Mouse (Mus musculus) forebrain, embryonic 16.5 days (tissue): ENCODE data around the gene Prdm15. TPM values are rescaled to one million over a fixed set of nuclear protein-coding genes. Genes with fewer than 3 reads are reported as not detected.

Experiments used
- ATAC-seq: fragments of 200-750 bp; cut with Nextera tagmentation; 2 replicates; pipeline ENCODE4 v1.8.0; 2017; ENCODE audit warnings: mild to moderate bottlenecking, moderate library complexity
- H3K27ac ChIP-seq: fragments of 300-500 bp; sonication (generic); 2 replicates; pipeline ENCODE4 v1.5.1; 2014; ENCODE audit warnings: low read length, control low read depth
- H3K27me3 ChIP-seq: fragments of 300-500 bp; sonication (generic); replicated peaks from 2 replicates; pipeline ENCODE4 v1.6.1; 2014; ENCODE audit warnings: low read length; ENCODE audit not compliant: control insufficient read depth, insufficient read depth
- H3K36me3 ChIP-seq: fragments of 300-500 bp; sonication (generic); 2 replicates; pipeline ENCODE4 v1.6.1; 2014; ENCODE audit not compliant: control insufficient read depth, insufficient read depth
- H3K4me1 ChIP-seq: fragments of 300-500 bp; sonication (generic); replicated peaks from 2 replicates; pipeline ENCODE4 v1.6.1; 2014; ENCODE audit warnings: low read length; ENCODE audit not compliant: control insufficient read depth, insufficient read depth
- H3K4me2 ChIP-seq: fragments of 300-500 bp; sonication (generic); 2 replicates; pipeline ENCODE4 v1.6.1; 2014; ENCODE audit warnings: mild to moderate bottlenecking, low read length, control low read depth
- H3K4me3 ChIP-seq: fragments of 300-500 bp; sonication (generic); replicated peaks from 2 replicates; pipeline ENCODE4 v1.5.1; 2014; ENCODE audit warnings: mild to moderate bottlenecking, low read length, control low read depth
- H3K9ac ChIP-seq: fragments of 300-500 bp; sonication (generic); replicated peaks from 2 replicates; pipeline ENCODE4 v1.6.1; 2014; ENCODE audit warnings: low read depth, low read length, control low read depth
- H3K9me3 ChIP-seq: fragments of 300-500 bp; sonication (generic); 2 replicates; pipeline ENCODE4 v1.6.1; 2016; ENCODE audit warnings: low read length; ENCODE audit not compliant: control insufficient read depth
- WGBS: fragments of 180-500 bp; shearing (Covaris S2); extraction: QIAGEN DNeasy Blood & Tissue Kit; methylation state at CpG from one replicate; pipeline ENCODE4 v1.1.7; 2014; 5-methylcytosine and 5-hydroxymethylcytosine counted together
- polyA plus RNA-seq: library from polyadenylated mRNA; unstranded; fragments of >200 nt; fragmentation: Nextera tagmentation; extraction: Ambion mirVana; gene quantifications from 2 replicates; pipeline ENCODE4 v1.2.1, GENCODE M21; 2015

Gene Prdm15
- polyA plus RNA-seq, 1 experiment from 2014 or later = 18.7 TPM

GRCm38 (mm10) chr16:97832154-97832553, 19.5 kb downstream of the Prdm15 start:
- Histone ChIP-seq H3K27me3 (no peaks in the 10 kb centered on the region), H3K27ac (no peak overlapping the region), H3K9ac (no peak overlapping the region), H3K4me2 (no peak overlapping the region), H3K4me1 (no peaks in the 10 kb centered on the region), H3K4me3 (no peak overlapping the region), H3K36me3 (peaks cover 39% of the 10 kb centered on the region), H3K9me3 (no peaks in the 10 kb centered on the region)
- ATAC-seq = no peak
- WGBS = 93% methylated on average over 3 of the region's 3 CpGs

- H3K4me1 ChIP-seq = no peaks in the 10 kb centered on the region
- no peak overlapping the region for H3K4me2 ChIP-seq
- 100% methylated on average over 1 of the region's 1 CpGs for WGBS
- no peaks in the 10 kb centered on the region for H3K27me3 ChIP-seq
- H3K9me3 ChIP-seq = no peaks in the 10 kb centered on the region
- no peak overlapping the region for H3K9ac ChIP-seq
- H3K4me3 ChIP-seq = no peak overlapping the region
- no peak for ATAC-seq
- H3K27ac ChIP-seq = no peak overlapping the region
- peaks cover 27% of the 10 kb centered on the region for H3K36me3 ChIP-seq
These were observed 23.4 kb downstream of the Prdm15 start for GRCm38 (mm10) chr16:97828207-97828606.

- Histone ChIP-seq H3K27ac (no peak overlapping the region), H3K4me1 (no peaks in the 10 kb centered on the region), H3K36me3 (peaks cover 31% of the 10 kb centered on the region), H3K4me2 (no peak overlapping the region), H3K9ac (no peak overlapping the region), H3K27me3 (no peaks in the 10 kb centered on the region), H3K4me3 (no peak overlapping the region), H3K9me3 (no peaks in the 10 kb centered on the region)
- WGBS = 98% methylated on average over 6 of the region's 6 CpGs
- ATAC-seq = no peak
These were observed 28.2 kb downstream of the Prdm15 start for GRCm38 (mm10) chr16:97823311-97824007.

GRCm38 (mm10) chr16:97819532-97819931, 32.1 kb downstream of the Prdm15 start:
- no peak overlapping the region for H3K4me2 ChIP-seq
- H3K36me3 ChIP-seq = peaks cover 34% of the 10 kb centered on the region
- no peak overlapping the region for H3K9ac ChIP-seq
- ATAC-seq = no peak
- H3K27me3 ChIP-seq = no peaks in the 10 kb centered on the region
- H3K4me1 ChIP-seq = no peaks in the 10 kb centered on the region
- no peak overlapping the region for H3K27ac ChIP-seq
- WGBS = 96% methylated on average over 4 of the region's 4 CpGs
- no peak overlapping the region for H3K4me3 ChIP-seq
- H3K9me3 ChIP-seq = no peaks in the 10 kb centered on the region

- Histone ChIP-seq H3K36me3 (peaks cover 41% of the 10 kb centered on the region), H3K4me2 (no peak overlapping the region), H3K27ac (no peak overlapping the region), H3K9ac (no peak overlapping the region), H3K27me3 (no peaks in the 10 kb centered on the region), H3K4me3 (no peak overlapping the region), H3K4me1 (no peaks in the 10 kb centered on the region), H3K9me3 (no peaks in the 10 kb centered on the region)
- no peak for ATAC-seq
- 100% methylated on average over 1 of the region's 1 CpGs for WGBS
These were observed 34.2 kb downstream of the Prdm15 start for GRCm38 (mm10) chr16:97817414-97817813.

- Histone ChIP-seq H3K27ac (no peak overlapping the region), H3K9me3 (no peaks in the 10 kb centered on the region), H3K9ac (no peak overlapping the region), H3K4me1 (no peaks in the 10 kb centered on the region), H3K4me2 (no peak overlapping the region), H3K4me3 (no peak overlapping the region), H3K27me3 (no peaks in the 10 kb centered on the region), H3K36me3 (peaks cover 44% of the 10 kb centered on the region)
- 88% methylated on average over 5 of the region's 5 CpGs for WGBS
- ATAC-seq = no peak
These were observed 36.4 kb downstream of the Prdm15 start for GRCm38 (mm10) chr16:97815269-97815668.

- no peak for ATAC-seq
- H3K4me3 ChIP-seq = no peak overlapping the region
- no peak overlapping the region for H3K27ac ChIP-seq
- H3K9ac ChIP-seq = no peak overlapping the region
- WGBS = 96% methylated on average over 2 of the region's 2 CpGs
- H3K27me3 ChIP-seq = no peaks in the 10 kb centered on the region
- H3K4me2 ChIP-seq = no peak overlapping the region
- H3K36me3 ChIP-seq = peaks cover 41% of the 10 kb centered on the region
- H3K9me3 ChIP-seq = no peaks in the 10 kb centered on the region
- no peaks in the 10 kb centered on the region for H3K4me1 ChIP-seq
These were observed 37.6 kb downstream of the Prdm15 start for GRCm38 (mm10) chr16:97814060-97814459.

GRCm38 (mm10) chr16:97808881-97809280, 42.8 kb downstream of the Prdm15 start:
- WGBS = 93% methylated on average over 3 of the region's 3 CpGs
- Histone ChIP-seq H3K36me3 (peaks cover 60% of the 10 kb centered on the region), H3K4me2 (no peak overlapping the region), H3K27ac (no peak overlapping the region), H3K4me1 (no peaks in the 10 kb centered on the region), H3K27me3 (no peaks in the 10 kb centered on the region), H3K9ac (no peak overlapping the region), H3K9me3 (no peaks in the 10 kb centered on the region), H3K4me3 (no peak overlapping the region)
- ATAC-seq = no peak

GRCm38 (mm10) chr16:97805646-97806045, 46.0 kb downstream of the Prdm15 start:
- WGBS = 96% methylated on average over 3 of the region's 3 CpGs
- Histone ChIP-seq H3K27ac (no peak overlapping the region), H3K27me3 (no peaks in the 10 kb centered on the region), H3K9ac (no peak overlapping the region), H3K36me3 (peaks cover 48% of the 10 kb centered on the region), H3K4me2 (no peak overlapping the region), H3K9me3 (no peaks in the 10 kb centered on the region), H3K4me3 (no peak overlapping the region), H3K4me1 (no peaks in the 10 kb centered on the region)
- ATAC-seq = no peak
